Mouse (Mus musculus): ENCODE results near the gene Hipk3. TPM values are rescaled to one million over a fixed set of nuclear protein-coding genes. Genes with fewer than 3 reads are reported as not detected.

Hipk3 gene
- 9.3 and 11.1 TPM in 2 replicates for total RNA-seq (2012; rRNA removed)

GRCm38 (mm10) chr2:104493951-104494800 lies at the start of gene Hipk3:
TSS of gene Hipk3 (minus strand) at chr2:104494446.
- no peaks in the 10 kb centered on the region for H3K36me3 ChIP-seq (ENCODE audit: control insufficient read depth, insufficient read depth, low read length, poor library complexity, severe bottlenecking)

GRCm38 (mm10) chr2:104540286-104540685 lies 46.0 kb upstream of the Hipk3 start:
- no peaks in the 10 kb centered on the region for H3K4me1 ChIP-seq (ENCODE audit: control insufficient read depth in 2 of 2, insufficient read depth in 2 of 2, low read length in 2 of 2, poor library complexity in 1 of 2)
- no peaks in the 10 kb centered on the region for H3K9me3 ChIP-seq (ENCODE audit: control insufficient read depth, insufficient read depth, low read depth, low read length)
- H3K9ac ChIP-seq (ENCODE audit: insufficient read depth, low read depth, low read length, poor library complexity, severe bottlenecking) = no peak overlapping the region
- no peak overlapping the region for H3K27ac ChIP-seq (ENCODE audit: insufficient read depth, low read depth, low read length, poor library complexity, severe bottlenecking)
- TF ChIP-seq ZNF384 (IDR thresholded peaks at IDR 0.05; ENCODE audit: low read depth, low read length) (no peak), CHD2 (IDR thresholded peaks at IDR 0.05; ENCODE audit: low read depth, low read length) (no peak), HCFC1 (IDR thresholded peaks at IDR 0.05; ENCODE audit: borderline replicate concordance, insufficient read depth, low read length) (no peak), ZC3H11A (IDR thresholded peaks at IDR 0.05; ENCODE audit: borderline replicate concordance, low read depth, low read length) (no peak), MAFK (IDR thresholded peaks at IDR 0.05; ENCODE audit: insufficient read depth, low read depth, low read length) (no peak)
- H3K36me3 ChIP-seq (ENCODE audit: control insufficient read depth, insufficient read depth, low read length, poor library complexity, severe bottlenecking) = no peaks in the 10 kb centered on the region
- no peak for DNase-seq (ENCODE audit: low read depth, low spot score)
- H3K4me3 ChIP-seq (ENCODE audit: insufficient read depth in 1 of 2, low read depth in 1 of 2, low read length in 2 of 2, poor library complexity in 1 of 2, severe bottlenecking in 1 of 2) = no peak overlapping the region
- in situ Hi-C loops (cut with MboI; ENCODE audit: low sequenced_read_pairs in 2 of 2, unreplicated experiment in 2 of 2) = no loop called here

More at GRCm38 (mm10) chr2:104493951-104494800, at the start of gene Hipk3:
- peak; percentile 44 for DNase-seq (ENCODE audit: low read depth, low spot score)
- H3K9me3 ChIP-seq (ENCODE audit: control insufficient read depth, insufficient read depth, low read depth, low read length) = no peaks in the 10 kb centered on the region
- peak within 1 kb of the TSS; percentile 50 for H3K27ac ChIP-seq (ENCODE audit: insufficient read depth, low read depth, low read length, poor library complexity, severe bottlenecking)
- H3K4me3 ChIP-seq (ENCODE audit: insufficient read depth in 1 of 2, low read depth in 1 of 2, low read length in 2 of 2, poor library complexity in 1 of 2, severe bottlenecking in 1 of 2) = peak within 1 kb of the TSS; percentile 96 to 97
- H3K4me1 ChIP-seq (ENCODE audit: control insufficient read depth in 2 of 2, insufficient read depth in 2 of 2, low read length in 2 of 2, poor library complexity in 1 of 2) = peaks cover 2 to 7% of the 10 kb centered on the region in 2 experiments; a peak in 2 of 4 replicates
- H3K9ac ChIP-seq (ENCODE audit: insufficient read depth, low read depth, low read length, poor library complexity, severe bottlenecking) = peak within 1 kb of the TSS; percentile 97
- TF ChIP-seq HCFC1 (IDR thresholded peaks at IDR 0.05; ENCODE audit: borderline replicate concordance, insufficient read depth, low read length) (no peak), CHD2 (IDR thresholded peaks at IDR 0.05; ENCODE audit: low read depth, low read length) (no peak), MAFK (IDR thresholded peaks at IDR 0.05; ENCODE audit: insufficient read depth, low read depth, low read length) (no peak), ZC3H11A (IDR thresholded peaks at IDR 0.05; ENCODE audit: borderline replicate concordance, low read depth, low read length) (no peak), ZNF384 (IDR thresholded peaks at IDR 0.05; ENCODE audit: low read depth, low read length) (no peak)
- in situ Hi-C loops (cut with MboI; ENCODE audit: low sequenced_read_pairs in 2 of 2, unreplicated experiment in 2 of 2) = no loop called here

- Histone ChIP-seq H3K4me3 (ENCODE audit: insufficient read depth in 1 of 2, low read depth in 1 of 2, low read length in 2 of 2, poor library complexity in 1 of 2, severe bottlenecking in 1 of 2) (no peak overlapping the region), H3K36me3 (ENCODE audit: control insufficient read depth, insufficient read depth, low read length, poor library complexity, severe bottlenecking) (no peaks in the 10 kb centered on the region), H3K9ac (ENCODE audit: insufficient read depth, low read depth, low read length, poor library complexity, severe bottlenecking) (no peak overlapping the region), H3K9me3 (ENCODE audit: control insufficient read depth, insufficient read depth, low read depth, low read length) (no peaks in the 10 kb centered on the region), H3K4me1 (ENCODE audit: control insufficient read depth in 2 of 2, insufficient read depth in 2 of 2, low read length in 2 of 2, poor library complexity in 1 of 2) (no peaks in the 10 kb centered on the region; a peak in 1 of 4 replicates), H3K27ac (ENCODE audit: insufficient read depth, low read depth, low read length, poor library complexity, severe bottlenecking) (no peak overlapping the region)
- no peak for TF ChIP-seq CHD2 (IDR thresholded peaks at IDR 0.05; ENCODE audit: low read depth, low read length)
- in situ Hi-C loops (cut with MboI; ENCODE audit: low sequenced_read_pairs in 2 of 2, unreplicated experiment in 2 of 2) = no loop called here
- DNase-seq (ENCODE audit: low read depth, low spot score) = no peak
Observed at GRCm38 (mm10) chr2:104534751-104535150, 40.5 kb upstream of the Hipk3 start.

DNA sequence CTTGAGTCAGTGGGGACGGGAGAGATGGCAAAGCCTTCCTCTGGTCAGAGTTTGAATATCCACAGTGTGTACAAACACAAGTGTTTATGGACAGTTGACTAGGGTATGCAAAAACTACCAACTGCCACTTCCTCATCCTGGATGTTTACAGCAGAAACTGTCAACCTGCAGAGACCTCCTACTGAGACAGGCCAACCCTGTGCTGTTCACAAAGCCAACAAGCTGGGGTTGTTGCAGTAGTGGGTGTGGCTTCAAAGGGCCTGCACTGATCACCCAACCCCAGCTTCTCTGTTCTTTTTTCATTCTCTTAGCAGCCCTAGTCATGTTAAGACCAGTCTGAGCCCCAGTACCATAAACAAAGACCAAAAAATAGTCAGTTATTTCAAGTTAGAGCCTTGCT lies 38.3 kb upstream of the Hipk3 start:
- Histone ChIP-seq H3K27ac (ENCODE audit: insufficient read depth, low read depth, low read length, poor library complexity, severe bottlenecking) (no peak overlapping the region), H3K4me1 (ENCODE audit: control insufficient read depth in 2 of 2, insufficient read depth in 2 of 2, low read length in 2 of 2, poor library complexity in 1 of 2) (no peaks in the 10 kb centered on the region; a peak in 1 of 4 replicates), H3K9me3 (ENCODE audit: control insufficient read depth, insufficient read depth, low read depth, low read length) (no peaks in the 10 kb centered on the region), H3K9ac (ENCODE audit: insufficient read depth, low read depth, low read length, poor library complexity, severe bottlenecking) (no peak overlapping the region), H3K4me3 (ENCODE audit: insufficient read depth in 1 of 2, low read depth in 1 of 2, low read length in 2 of 2, poor library complexity in 1 of 2, severe bottlenecking in 1 of 2) (no peak overlapping the region), H3K36me3 (ENCODE audit: control insufficient read depth, insufficient read depth, low read length, poor library complexity, severe bottlenecking) (no peaks in the 10 kb centered on the region)
- peak; percentile 8 for DNase-seq (ENCODE audit: low read depth, low spot score)
- in situ Hi-C loops (cut with MboI; ENCODE audit: low sequenced_read_pairs in 2 of 2, unreplicated experiment in 2 of 2) = no loop called here
- TF ChIP-seq HCFC1 (IDR thresholded peaks at IDR 0.05; ENCODE audit: borderline replicate concordance, insufficient read depth, low read length) = no peak
- no peak for TF ChIP-seq MAFK (IDR thresholded peaks at IDR 0.05; ENCODE audit: insufficient read depth, low read depth, low read length)
- TF ChIP-seq ZC3H11A (IDR thresholded peaks at IDR 0.05; ENCODE audit: borderline replicate concordance, low read depth, low read length) = no peak
- no peak for TF ChIP-seq CHD2 (IDR thresholded peaks at IDR 0.05; ENCODE audit: low read depth, low read length)
- TF ChIP-seq ZNF384 (IDR thresholded peaks at IDR 0.05; ENCODE audit: low read depth, low read length) = no peak

All from ES-E14 (cell line).